Mouse (Mus musculus): ENCODE results near the gene Btbd16. TPM values are rescaled to one million over a fixed set of nuclear protein-coding genes. Genes with fewer than 3 reads are reported as not detected.

Gene Btbd16
- polyA plus RNA-seq, 1 experiment: 0.04 TPM

DNA sequence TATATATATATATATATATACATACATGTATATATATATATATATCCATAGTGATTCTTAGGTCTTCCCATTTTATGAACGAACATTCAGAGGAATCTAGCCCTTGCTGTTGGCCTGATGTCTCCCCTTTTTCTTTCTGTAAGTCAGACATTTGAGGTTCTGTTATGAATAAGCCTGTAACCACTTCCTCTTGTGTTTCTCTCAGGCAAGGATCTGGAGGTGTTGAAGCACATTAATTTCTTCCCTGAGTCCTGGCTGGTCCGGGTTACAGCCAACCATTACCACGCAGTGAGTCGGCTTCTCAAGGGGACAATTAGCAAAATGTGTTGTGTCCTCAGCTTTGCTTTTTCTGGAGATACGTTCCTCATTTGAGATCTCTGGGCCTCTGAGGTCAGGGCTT lies 44.9 kb downstream of the Btbd16 start:
- no peak for DNase-seq (ENCODE audit: low spot score)

DNA sequence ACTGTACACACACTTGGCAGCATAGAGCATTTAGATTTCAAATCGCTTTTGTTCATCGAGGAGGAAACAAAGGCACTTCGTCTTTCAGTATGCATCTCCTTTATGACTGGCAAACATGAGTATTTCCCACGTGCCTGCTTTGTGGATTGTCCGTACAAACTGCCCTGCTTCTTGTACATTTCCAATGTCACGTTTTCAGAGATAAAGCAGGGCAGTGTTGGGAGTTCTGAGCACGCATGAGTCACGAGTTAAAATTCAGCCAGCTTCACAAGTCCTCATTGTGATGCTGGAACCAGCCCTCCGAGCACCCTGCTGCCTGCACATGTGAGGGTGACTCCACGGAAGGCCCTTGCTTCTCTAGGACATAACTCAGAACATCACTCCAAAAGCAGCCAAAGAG lies 45.8 kb downstream of the Btbd16 start:
- DNase-seq (ENCODE audit: low spot score): no peak

DNA sequence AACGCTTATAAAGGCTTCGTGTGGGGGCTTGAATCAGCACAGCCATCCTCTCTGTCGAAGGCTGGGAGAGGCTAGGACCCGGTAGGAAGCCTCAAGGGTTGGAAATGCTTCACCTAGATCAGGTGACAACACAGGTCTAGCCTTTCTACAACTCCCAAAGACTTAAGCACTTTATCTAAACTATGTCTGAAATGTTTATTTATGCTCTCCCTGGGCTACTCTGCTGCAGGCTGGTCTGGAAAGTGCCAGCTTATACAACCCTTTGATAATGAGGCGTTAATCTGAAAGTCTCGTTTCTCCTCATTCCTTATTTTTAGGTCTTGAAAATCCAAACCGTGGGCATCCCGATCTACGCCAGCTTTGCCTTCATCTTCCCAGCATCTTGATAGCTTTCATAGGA lies 50.1 kb downstream of the Btbd16 start:
- DNase-seq (ENCODE audit: low spot score): no peak

DNA sequence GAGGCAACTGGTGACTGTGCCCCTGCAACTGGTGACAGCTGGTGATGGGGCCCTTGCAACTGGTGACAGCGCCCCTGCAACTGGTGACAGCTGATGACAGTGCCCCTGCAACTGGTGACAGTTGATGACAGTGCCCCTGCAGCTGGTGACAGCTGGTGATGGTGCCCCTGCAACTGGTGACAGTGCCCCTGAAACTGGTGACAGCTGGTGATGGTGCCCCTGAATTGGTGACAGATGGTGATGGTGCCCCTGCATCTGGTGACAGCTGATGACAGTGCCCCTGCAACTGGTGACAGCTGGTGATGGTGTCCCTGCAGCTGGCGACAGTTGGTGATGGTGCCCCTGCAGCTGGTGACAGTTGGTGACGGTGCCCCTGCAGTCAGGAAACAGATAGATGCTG lies 52.5 kb downstream of the Btbd16 start:
- DNase-seq (ENCODE audit: low spot score): no peak

DNA sequence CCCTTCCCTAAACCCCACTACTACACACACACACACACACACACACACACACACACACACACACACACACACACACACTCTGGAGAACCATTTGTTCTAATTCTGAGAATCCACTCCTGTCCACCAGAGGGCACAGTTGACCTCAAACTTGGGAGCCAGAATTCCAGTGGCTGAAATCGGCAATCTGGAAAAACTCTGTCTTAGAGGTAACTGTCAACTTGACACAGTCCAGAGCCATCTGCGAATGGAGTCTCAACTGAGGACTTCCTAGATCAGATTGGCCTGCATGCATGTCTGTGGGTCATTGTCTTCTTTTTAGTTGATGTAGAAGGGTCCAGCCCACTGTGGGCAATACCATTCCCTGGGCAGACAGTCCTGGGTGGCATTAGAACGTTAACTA lies 53.6 kb downstream of the Btbd16 start:
- DNase-seq (ENCODE audit: low spot score): no peak

DNA sequence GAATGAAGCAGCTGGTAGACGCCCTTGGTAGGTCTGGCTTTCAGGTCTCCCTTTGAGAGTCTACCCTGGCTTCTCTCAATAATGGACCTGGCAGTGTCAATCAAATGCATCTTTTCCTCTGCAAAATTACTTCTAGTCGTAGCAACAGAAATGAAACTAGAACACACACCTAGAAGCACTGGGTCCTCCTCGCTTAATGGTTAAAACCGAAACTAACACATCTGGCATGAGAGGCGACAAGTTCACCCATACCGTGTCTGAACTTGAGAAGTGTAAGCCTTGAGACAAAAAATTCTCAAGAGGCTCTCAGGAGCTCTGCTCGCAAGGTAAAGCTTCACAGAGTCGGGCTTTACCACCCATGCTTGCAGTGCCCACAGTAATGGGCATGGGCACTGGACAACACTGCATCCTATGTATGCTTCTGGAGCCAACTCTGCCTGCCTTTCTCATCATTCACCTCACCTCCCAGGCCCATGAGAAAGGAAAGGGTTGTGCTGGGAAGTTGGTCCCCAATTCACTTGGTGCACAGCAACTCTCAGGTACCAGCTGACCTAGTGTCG lies 54.1 kb downstream of the Btbd16 start:
- DNase-seq (ENCODE audit: low spot score): no peak

DNA sequence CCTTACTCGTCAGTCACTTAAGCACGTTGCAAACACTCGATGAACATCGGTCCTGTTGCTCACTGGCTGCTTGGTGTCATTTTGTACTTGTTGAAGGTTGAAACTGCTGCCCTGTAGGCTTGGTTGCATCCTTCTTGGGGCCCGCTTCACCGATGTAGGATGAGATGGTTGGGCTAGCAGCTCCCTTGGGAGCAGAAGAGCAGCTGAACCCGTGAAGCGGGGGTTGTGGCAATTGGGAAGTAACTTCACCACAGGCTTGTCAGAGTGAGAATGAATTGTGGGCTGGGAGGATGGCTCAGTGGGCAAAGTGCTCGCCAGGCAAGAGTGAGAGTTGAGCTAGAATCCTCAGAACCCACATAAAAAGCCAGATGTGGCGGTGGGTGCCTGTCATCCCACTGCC lies 54.6 kb downstream of the Btbd16 start:
- DNase-seq (ENCODE audit: low spot score): no peak

DNA sequence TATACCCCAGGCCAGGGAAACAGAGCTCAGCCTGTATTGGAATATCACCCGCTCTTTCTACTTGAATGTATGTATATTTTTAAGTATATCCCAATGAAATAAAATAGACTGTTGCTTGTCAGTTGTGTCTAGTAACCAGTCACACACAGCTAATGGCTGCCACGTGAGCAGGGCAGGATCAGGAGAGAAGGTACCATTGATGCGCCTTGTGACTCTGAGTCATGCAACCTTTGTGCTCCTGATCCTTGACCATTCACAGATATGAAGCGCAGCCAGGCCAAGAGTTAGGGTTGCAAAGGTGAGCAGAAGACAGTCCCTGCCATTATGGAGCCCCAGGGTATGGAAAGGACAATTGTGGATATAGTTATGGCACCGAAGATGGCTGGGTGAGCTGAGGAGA lies 57.7 kb downstream of the Btbd16 start:
- no peak for DNase-seq (ENCODE audit: low spot score)

DNA sequence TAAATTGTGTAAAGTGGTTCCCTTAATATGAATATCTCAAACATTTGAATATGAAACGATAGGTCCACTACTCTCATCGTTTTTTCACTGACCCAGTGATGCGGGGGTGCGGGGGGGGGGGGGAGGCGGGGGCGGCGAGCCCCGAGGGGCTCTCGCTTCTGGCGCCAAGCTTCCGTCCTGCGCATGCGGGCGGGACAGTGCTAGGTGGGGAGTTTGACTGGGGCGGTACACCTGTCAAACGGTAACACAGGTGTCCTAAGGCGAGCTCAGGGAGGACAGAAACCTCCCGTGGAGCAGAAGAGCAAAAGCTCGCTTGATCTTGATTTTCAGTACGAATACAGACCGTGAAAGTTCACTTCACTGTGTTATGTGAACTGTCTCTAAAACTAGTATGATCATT lies 60.4 kb downstream of the Btbd16 start:
- DNase-seq (ENCODE audit: low spot score): no peak

DNA sequence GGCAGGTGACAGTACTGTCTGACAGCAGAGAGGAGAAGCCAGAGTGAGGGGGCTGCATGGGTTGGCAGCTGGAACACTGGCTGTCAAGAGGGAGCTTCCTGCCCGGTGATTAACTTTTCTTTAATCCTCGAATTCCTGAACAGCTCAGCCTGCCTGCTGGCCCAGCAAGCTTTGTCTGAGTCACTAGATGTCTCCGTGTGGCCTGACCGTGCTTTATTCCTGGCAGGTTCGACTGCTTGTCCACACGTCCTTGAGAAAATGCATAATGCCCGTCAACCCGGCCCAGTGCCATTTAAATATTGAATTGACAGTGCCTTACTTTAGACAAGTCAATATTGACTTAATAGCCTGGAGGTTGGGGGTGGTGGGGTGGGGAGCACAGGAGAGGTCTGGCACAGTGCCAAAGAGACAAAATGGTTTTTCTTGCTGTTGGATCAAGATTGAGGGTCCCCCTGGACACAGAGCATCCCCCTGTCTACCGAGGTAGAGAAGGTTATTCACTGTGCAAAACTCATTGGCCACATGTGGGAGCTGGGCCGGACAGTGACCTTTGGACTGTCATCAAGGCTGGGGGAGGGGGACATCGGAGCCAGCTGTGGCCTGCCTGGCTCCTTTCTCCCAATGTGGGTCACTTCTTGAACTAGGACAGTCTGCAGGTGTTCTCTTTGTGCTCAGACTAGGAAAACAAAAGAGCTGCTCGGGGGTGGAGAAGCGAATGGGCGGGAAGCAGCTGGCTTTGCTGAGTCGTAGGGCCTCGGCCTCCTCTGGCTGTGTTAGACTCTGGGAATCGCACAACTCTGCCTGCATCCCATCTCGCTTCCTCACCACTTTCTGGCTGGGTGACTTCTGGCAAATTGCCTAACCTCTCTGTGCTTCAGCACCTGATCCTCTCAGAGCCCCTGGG lies 61.3 kb downstream of the Btbd16 start:
- DNase-seq (ENCODE audit: low spot score): no peak

DNA sequence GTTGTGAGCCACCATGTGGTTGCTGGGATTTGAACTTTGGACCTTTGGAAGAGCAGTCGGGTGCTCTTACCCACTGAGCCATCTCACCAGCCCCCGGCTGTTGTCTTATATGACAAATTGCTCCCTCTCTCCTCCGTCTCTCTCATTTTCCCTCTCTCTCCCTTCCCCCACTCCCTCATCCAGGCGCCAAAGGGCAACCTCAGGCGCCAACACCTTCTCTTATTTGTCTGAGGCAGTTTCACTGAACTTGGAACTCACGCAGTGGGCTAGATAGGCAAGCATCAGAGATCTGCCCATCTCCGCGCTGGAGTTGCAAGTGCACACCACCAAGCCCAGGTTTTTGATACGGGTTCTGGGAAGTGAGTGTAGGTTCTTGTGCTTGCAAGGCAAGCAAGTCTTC lies 62.2 kb downstream of the Btbd16 start:
- DNase-seq (ENCODE audit: low spot score): no peak

DNA sequence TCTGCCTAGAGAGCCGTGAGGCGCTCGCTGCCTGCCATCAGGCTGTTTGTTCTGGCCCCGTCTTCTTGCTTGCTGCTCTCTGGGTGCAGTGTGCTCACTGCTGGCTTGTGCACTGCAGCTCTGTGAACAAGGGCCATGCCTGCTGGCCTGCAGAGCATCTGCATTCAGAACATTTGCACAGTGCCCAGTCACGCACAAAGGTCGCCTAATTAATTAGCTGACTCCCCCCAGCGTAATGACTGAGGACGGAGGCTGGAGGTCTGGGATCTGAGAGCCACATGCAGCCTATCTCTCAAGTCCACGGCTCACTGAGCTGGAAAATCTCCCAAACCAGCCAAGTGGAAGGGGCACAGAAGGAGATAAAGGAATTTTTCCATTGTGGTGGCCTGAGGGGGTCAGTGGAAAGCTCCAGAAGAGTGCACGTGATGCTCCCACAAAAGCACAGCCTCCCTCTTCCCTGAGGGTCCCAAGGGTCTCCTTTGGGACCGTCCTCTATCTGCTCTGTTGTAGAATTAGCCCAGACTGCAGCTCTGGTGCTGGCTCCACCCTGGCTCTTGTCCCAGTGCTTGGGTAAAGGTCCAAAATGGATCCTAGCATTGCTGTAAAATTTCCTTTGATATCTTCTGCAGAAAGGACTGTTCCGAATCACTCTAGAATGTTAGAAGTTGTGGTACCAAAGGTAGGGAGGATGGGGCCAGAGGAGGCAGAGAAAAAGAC lies 64.2 kb downstream of the Btbd16 start:
- DNase-seq (ENCODE audit: low spot score): no peak

DNA sequence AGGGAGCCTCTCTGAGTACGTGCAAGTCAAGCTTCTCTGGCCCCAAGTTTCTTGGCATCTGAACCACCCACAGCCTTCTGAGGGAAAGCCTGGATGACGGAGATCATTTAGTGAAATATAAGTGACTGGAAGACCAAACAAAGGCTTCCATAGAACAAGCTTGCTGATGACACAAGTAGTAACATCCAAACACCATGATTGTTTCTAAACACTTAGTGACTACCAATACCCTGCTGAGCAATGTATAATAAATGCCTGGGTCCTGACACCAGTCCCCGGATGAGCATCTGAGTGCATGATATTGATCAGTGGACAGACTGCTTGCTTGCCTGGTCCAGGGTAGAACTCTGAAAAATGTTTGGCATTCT lies 64.8 kb downstream of the Btbd16 start:
- DNase-seq (ENCODE audit: low spot score): no peak

DNA sequence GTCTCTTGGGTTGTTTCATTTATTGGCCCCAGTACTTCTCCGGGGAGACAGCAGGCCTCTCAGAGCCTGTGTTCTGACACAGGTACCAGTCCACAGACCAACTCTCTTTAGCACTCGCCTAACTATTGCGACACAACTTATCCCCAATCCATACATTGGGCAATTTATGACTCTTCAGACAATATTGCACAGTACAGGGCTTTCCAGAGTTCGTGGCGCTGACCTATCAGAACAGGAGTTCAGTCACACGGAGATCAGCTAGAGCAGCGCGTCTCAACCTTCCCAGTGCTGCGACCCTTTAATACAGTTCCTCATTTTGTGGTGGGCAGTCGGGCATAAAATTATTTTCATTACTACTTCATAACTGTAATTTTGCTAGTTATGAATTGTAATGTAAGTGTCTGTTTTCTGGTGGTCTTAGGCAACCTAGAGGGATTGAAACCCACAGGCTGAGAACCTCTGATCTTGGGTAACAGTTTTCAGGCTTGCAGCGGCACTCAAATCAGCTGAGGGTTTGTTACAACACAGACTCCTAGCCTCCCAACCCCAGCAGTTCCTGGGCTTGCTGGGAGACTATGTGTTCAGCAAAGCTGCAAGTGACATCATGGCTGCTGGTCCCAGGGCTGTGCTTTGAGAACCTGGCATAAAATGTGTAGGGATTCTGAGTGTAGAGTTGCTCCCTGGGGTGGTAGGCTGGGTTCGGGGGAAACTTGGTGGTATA lies 65.7 kb downstream of the Btbd16 start:
- no peak for DNase-seq (ENCODE audit: low spot score)

DNA sequence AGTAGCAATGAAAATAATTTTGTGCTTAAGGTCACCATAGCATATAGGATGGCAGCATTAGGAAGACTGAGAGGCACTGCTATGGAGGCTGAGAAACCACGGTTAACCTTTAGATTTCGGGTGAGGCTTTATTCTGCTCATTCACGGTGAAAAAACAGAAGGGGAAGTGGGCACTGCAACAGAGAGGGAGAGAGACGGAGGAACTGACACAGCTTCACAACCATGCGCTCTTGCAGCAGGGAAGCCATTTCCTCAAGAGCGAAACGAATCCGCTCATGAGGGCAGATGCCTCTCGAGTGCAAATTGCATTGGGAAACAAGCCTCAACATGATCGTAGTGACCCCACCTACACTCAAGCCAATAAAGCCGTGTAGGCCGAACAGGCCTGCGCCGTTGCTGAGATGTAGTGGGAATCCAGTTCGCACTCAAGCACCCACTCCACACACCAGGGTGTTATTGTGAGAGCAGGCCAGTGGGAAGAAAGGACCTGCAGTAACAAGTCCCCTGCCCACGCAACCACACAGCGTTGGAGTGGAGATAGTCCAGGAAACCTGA lies 73.4 kb downstream of the Btbd16 start:
- DNase-seq (ENCODE audit: low spot score): no peak

DNA sequence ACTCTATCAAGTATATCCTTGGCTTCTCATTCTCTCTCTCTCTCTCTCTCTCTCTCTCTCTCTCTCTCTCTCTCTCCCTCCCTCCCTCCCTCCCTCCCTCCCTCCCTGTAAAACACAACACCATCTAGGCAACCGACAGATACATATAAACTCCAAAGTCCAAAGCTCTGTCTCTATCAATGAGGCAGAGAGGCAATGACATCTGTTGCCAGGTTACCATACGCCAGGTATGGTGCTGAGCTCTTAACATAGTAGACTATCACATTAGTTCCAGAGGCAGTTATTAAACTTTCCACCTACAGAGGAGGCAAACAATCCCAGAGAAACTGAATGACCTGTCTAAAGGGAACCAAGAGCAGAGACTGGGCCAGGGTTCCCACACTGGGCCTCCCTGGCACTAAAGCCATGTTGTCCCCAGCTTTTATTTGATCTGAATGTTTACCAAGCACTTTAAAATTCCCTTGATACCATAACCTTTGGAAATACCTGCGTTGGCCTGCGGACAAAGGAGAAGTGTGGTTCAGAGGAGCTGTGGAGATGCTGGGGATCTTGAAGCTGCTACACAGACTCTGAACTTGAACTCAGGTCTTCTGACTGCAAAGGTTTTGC lies 80.9 kb downstream of the Btbd16 start:
- no peak for DNase-seq (ENCODE audit: low spot score)

DNA sequence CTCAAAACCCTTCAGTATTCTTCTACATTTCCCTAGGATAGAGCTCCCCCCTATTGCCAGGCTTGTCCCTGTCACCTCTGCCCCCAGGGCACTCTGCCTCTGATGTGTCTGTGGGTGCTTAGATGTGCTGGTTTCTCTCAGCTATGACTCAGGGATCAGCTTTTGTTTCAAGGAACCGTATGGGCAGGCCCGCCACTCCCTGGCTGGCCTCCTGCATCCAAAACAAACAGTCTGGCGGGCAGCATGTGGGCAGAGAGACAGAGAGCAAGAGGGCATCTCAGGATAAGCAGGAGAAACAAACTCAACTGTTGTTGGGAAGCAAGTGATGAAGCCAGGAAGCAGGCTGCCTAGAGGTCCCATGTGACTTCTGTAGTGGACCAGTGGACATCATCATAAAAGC lies 81.8 kb downstream of the Btbd16 start:
- DNase-seq (ENCODE audit: low spot score): no peak

DNA sequence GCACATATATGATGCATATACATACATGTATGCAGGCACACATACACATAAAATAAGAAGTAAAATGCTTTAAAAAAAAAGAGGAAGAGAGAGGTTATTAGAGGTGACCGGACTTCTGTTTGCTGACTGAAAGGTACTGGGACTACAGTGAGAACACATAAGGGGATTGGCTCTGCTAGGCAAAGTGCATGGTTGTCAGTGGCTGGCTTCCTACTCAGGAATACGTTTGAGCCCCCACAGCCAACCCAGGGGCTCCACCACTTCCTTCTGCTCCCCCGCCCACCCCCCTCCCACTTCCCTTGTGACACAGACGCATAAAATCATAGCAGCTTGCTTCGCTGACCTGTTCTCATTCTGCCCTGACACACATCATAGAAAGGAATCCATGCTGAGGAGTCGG lies 84.1 kb downstream of the Btbd16 start:
- no peak for DNase-seq (ENCODE audit: low spot score)

DNA sequence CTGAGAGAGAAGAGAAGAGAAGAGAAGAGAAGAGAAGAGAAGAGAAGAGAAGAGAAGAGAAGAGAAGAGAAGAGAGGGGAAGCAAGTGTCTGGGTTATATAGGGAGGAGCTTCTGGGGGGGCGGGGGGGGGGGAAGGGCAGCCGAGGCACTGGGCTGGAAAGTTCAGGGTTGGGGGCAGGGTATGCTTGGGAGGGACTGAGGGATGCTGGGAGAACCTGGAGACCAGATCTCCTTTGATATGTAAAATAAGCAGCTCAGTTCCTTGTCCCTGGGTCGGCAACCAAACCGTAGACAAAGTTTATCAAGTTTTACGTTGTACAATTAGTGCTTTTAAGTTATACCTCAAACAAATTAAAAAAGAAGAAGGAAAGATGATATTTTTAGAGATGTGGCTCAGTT lies 86.1 kb downstream of the Btbd16 start:
- no peak for DNase-seq (ENCODE audit: low spot score)

DNA sequence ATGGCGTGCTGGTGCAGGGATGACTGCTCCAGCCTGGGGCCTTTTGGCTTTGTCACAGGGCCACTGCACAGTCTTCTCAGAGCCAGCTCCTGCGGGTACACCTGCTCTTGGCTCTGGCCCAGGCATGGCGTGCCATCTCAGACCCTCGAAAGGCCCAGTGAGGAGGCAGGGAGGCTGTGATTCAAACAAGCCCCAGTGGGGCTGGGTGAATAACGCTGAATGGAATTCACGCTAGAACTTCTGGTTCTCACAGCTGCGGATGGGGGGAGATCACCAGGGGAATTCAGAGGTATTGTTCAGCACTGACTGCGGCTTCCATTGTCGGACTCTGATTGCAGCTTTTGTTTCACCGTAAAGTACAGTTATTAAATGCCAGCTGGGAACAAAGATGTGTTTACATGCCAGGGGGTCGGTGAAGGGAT lies 86.9 kb downstream of the Btbd16 start:
- DNase-seq (ENCODE audit: low spot score): no peak

DNA sequence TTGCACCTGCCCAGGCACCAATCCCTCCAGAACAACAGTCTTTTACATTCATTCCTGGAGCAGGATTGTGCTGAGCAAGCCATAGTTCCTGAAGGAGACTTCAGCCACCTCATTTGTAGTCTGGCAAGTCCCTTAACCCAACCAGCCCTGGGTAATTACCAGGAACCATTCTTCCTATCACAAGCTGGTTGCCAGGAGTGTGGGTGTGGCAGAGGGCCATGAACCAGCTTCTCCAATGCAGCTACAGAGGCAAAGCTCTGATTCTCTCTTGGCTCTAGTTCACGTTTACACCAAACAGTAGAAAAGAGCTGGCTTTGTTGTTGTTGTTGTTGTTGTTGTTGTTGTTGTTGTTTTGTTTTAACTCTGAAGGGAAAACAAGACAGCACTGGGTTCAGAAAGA lies 88.6 kb downstream of the Btbd16 start:
- no peak for DNase-seq (ENCODE audit: low spot score)

DNA sequence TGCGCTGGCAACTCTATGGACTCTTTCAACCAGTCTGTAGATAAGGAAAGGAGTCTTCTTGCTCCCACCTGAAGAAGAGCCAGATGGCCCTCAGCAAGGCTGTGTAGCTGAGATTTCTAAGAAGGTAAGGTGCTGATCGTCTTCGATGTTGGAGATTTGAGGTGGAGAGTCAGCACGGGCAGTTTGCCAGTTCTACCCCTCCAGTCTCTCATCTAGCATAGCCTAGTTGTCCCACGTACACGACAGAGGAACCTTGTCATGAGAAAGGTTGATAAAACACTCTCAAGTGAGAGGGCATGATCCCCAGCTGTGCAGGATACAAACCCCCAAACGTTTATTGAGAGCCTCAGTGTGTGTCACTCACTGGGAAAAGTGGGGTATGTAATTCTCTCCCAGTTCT lies 90.8 kb downstream of the Btbd16 start:
- DNase-seq (ENCODE audit: low spot score): no peak

All from urinary bladder, adult 2 months (tissue).